Mouse (Mus musculus) liver, embryonic 13.5 days (tissue): Measurements from ENCODE around the gene Lrrfip2. TPM values are rescaled to one million over a fixed set of nuclear protein-coding genes. Genes with fewer than 3 reads are reported as not detected.

Experiments used
- ATAC-seq: fragments of 200-750 bp; cut with Nextera tagmentation; 2 replicates; pipeline ENCODE4 v1.8.0; 2017; ENCODE audit warnings: low read depth, mild to moderate bottlenecking, moderate number of reproducible peaks, moderate library complexity
- DNase-seq: peaks from one replicate; pipeline ENCODE4 v3.0.0; 2022
- H3K27ac ChIP-seq: fragments of 300-500 bp; sonication (generic); 2 replicates; pipeline ENCODE4 v1.5.1; 2015; ENCODE audit warnings: moderate library complexity, mild to moderate bottlenecking, inconsistent platforms
- H3K27me3 ChIP-seq: fragments of 300-500 bp; sonication (generic); 2 replicates; pipeline ENCODE4 v1.6.1; 2015; ENCODE audit warnings: mild to moderate bottlenecking, inconsistent platforms
- H3K36me3 ChIP-seq: fragments of 300-500 bp; sonication (generic); 2 replicates; pipeline ENCODE4 v1.6.1; 2015; ENCODE audit warnings: mild to moderate bottlenecking, inconsistent platforms
- H3K4me1 ChIP-seq: fragments of 300-500 bp; sonication (generic); replicated peaks from 2 replicates; pipeline ENCODE4 v1.6.1; 2015; ENCODE audit warnings: inconsistent platforms
- H3K4me2 ChIP-seq: fragments of 300-500 bp; sonication (generic); 2 replicates; pipeline ENCODE4 v1.6.1; 2015; ENCODE audit warnings: inconsistent platforms, mild to moderate bottlenecking, moderate library complexity
- H3K4me3 ChIP-seq: fragments of 300-500 bp; sonication (generic); replicated peaks from 2 replicates; pipeline ENCODE4 v1.5.1; 2015; ENCODE audit warnings: mild to moderate bottlenecking, inconsistent platforms
- H3K9ac ChIP-seq: fragments of 300-500 bp; sonication (generic); 2 replicates; pipeline ENCODE4 v1.6.1; 2015; ENCODE audit warnings: mild to moderate bottlenecking, inconsistent platforms
- H3K9me3 ChIP-seq: fragments of 300-500 bp; sonication (generic); replicated peaks from 2 replicates; pipeline ENCODE4 v1.6.1; 2016; ENCODE audit warnings: inconsistent platforms
- WGBS: fragments of 180-500 bp; shearing (Covaris S2); methylation state at CpG from one replicate; pipeline ENCODE4 v1.1.7; 2015; ENCODE audit not compliant: insufficient replicate concordance; 5-methylcytosine and 5-hydroxymethylcytosine counted together
- polyA plus RNA-seq: library from polyadenylated mRNA; unstranded; fragments of >200 nt; fragmentation: Nextera tagmentation; extraction: Ambion mirVana; gene quantifications from 2 replicates; pipeline ENCODE4 v1.2.1, GENCODE M21; 2015

The Lrrfip2 gene
- polyA plus RNA-seq, 1 experiment from 2014 or later = 20.8 TPM

- H3K4me1 ChIP-seq = no peaks in the 10 kb centered on the region
- DNase-seq (no peak), ATAC-seq (no peak)
- peaks cover 87% of the 10 kb centered on the region for H3K36me3 ChIP-seq
- no peak overlapping the region for H3K9ac ChIP-seq
- H3K9me3 ChIP-seq = no peaks in the 10 kb centered on the region
- 84% methylated on average over 4 of the region's 4 CpGs for WGBS
- H3K4me3 ChIP-seq = no peak overlapping the region
- no peak overlapping the region for H3K27ac ChIP-seq
- H3K27me3 ChIP-seq = no peaks in the 10 kb centered on the region
- no peak overlapping the region for H3K4me2 ChIP-seq
Measured at GRCm38 (mm10) chr9:111261356-111261755, 144.0 kb downstream of the Lrrfip2 start.

GRCm38 (mm10) chr9:111267998-111268397 lies 150.6 kb downstream of the Lrrfip2 start:
- ATAC-seq = no peak
- no peak for DNase-seq
- H3K27ac ChIP-seq = no peak overlapping the region
- H3K27me3 ChIP-seq = no peaks in the 10 kb centered on the region
- H3K9me3 ChIP-seq = no peaks in the 10 kb centered on the region
- H3K9ac ChIP-seq = no peak overlapping the region
- H3K4me3 ChIP-seq = no peak overlapping the region
- H3K4me1 ChIP-seq = peaks cover 18% of the 10 kb centered on the region
- H3K4me2 ChIP-seq = no peak overlapping the region
- WGBS = 89% methylated on average over 2 of the region's 2 CpGs
- H3K36me3 ChIP-seq = peaks cover 46% of the 10 kb centered on the region

GRCm38 (mm10) chr9:111270606-111271005 lies 153.2 kb downstream of the Lrrfip2 start:
- Histone ChIP-seq H3K4me2 (peak overlapping the region; percentile 78), H3K9ac (peak overlapping the region; percentile 94), H3K27ac (peak overlapping the region; percentile 93), H3K36me3 (peaks cover 32% of the 10 kb centered on the region), H3K4me1 (peaks cover 42% of the 10 kb centered on the region), H3K4me3 (peak overlapping the region; percentile 85), H3K9me3 (no peaks in the 10 kb centered on the region), H3K27me3 (no peaks in the 10 kb centered on the region)
- WGBS = 7% methylated on average over 5 of the region's 5 CpGs
- no peak for DNase-seq
- ATAC-seq = no peak

DNA sequence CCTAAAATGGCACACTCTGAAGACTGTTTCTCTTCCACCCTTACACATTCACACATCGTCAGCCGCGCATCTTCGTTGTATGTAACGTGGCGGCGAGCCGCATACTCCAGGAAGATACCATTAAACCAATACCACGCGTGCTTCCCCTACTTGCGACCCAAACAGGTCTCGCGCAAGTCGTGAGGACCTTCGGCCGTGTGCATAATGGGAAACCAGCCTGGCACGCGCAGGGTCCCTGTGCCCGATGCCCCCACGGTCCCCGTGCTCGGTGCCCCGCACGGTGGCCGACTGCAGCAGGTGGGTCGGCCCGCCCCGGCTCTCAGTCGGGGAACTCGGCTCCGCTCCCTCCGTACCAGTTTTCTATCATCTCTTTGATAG lies 153.7 kb downstream of the Lrrfip2 start:
- Histone ChIP-seq H3K4me2 (peak overlapping the region; percentile 78), H3K9ac (peak overlapping the region; percentile 94), H3K9me3 (no peaks in the 10 kb centered on the region), H3K4me1 (peaks cover 47% of the 10 kb centered on the region), H3K4me3 (peak overlapping the region; percentile 85), H3K36me3 (peaks cover 30% of the 10 kb centered on the region), H3K27ac (peak overlapping the region; percentile 93), H3K27me3 (no peaks in the 10 kb centered on the region)
- ATAC-seq (peak; percentile 32), DNase-seq (no peak)
- WGBS = under 1% methylated on average over 32 of the region's 32 CpGs

DNA sequence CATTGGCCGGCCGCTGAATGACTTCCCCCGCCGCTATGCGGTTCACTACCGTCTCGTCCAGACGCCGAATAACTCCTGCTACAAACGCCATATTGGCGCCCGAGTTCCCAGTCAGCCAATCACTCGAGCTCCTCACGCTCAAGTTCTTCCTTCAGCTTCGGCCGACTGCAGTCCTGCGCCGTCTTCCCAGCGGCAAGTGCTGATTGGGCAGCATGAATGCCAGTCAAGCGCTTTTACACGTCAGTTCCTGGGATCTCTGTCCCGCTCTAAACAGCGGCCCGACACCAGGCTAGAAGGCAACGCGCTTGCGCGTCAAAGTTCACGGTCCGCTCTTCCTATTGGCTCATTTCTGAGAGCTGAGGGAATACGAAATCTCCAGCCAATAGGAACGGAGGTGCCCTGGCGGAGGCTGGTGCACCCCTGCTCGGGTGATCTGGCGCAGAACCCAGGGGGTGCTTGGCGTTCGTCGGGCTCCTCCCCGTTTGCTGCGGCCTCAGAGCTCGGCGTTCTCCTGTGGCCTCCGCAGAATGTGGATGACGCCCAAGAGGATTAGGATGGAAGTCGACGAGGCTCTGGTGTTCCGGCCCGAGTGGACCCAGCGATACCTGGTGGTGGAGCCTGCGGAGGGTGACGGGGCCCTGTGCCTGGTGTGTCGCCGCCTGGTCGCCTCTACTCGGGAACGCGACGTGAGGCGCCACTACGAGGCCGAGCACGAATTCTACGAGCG lies 154.2 kb downstream of the Lrrfip2 start, which contains the start of the genes Mlh1 and Epm2aip1:
Gene Mlh1, minus strand, starts transcription at position 358 of the 727 bp plus-strand sequence.
Gene Epm2aip1, plus strand, starts transcription at position 496 of the 727 bp plus-strand sequence.
- Histone ChIP-seq H3K27ac (peak within 1 kb of the TSS; percentile 98), H3K36me3 (peaks cover 27% of the 10 kb centered on the region), H3K4me2 (peak within 1 kb of the TSS; percentile 78), H3K9me3 (no peaks in the 10 kb centered on the region), H3K9ac (peak within 1 kb of the TSS; percentile 97), H3K4me3 (peak within 1 kb of the TSS; percentile 90), H3K4me1 (peaks cover 52% of the 10 kb centered on the region), H3K27me3 (no peaks in the 10 kb centered on the region)
- ATAC-seq (peak; percentile 96), DNase-seq (peak; percentile 99)
- WGBS = under 1% methylated on average over 64 of the region's 64 CpGs

DNA sequence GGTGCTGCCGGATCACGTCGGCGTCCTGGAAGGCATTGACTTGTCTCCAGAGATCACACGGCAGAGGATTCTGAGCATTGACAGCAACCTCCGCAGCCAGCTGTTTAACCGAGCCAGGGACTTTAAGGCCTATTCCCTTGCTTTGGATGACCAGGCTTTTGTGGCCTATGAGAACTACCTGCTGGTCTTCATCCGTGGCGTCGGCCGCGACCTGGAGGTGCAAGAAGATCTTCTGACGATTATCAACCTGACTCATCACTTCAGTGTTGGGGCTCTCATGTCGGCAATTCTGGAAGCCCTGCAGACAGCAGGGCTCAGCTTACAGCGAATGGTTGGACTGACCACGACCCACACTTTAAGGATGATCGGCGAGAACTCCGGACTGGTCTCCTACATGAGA lies 155.0 kb downstream of the Lrrfip2 start:
- no peak for ATAC-seq
- peaks cover 23% of the 10 kb centered on the region for H3K36me3 ChIP-seq
- peak overlapping the region; percentile 90 for H3K4me3 ChIP-seq
- no peaks in the 10 kb centered on the region for H3K9me3 ChIP-seq
- peak overlapping the region; percentile 98 for H3K27ac ChIP-seq
- H3K4me1 ChIP-seq = peaks cover 57% of the 10 kb centered on the region
- peak overlapping the region; percentile 77 for H3K4me2 ChIP-seq
- WGBS = 10% methylated on average over 19 of the region's 19 CpGs
- peak; percentile 38 for DNase-seq
- H3K9ac ChIP-seq = peak overlapping the region; percentile 97
- no peaks in the 10 kb centered on the region for H3K27me3 ChIP-seq

DNA sequence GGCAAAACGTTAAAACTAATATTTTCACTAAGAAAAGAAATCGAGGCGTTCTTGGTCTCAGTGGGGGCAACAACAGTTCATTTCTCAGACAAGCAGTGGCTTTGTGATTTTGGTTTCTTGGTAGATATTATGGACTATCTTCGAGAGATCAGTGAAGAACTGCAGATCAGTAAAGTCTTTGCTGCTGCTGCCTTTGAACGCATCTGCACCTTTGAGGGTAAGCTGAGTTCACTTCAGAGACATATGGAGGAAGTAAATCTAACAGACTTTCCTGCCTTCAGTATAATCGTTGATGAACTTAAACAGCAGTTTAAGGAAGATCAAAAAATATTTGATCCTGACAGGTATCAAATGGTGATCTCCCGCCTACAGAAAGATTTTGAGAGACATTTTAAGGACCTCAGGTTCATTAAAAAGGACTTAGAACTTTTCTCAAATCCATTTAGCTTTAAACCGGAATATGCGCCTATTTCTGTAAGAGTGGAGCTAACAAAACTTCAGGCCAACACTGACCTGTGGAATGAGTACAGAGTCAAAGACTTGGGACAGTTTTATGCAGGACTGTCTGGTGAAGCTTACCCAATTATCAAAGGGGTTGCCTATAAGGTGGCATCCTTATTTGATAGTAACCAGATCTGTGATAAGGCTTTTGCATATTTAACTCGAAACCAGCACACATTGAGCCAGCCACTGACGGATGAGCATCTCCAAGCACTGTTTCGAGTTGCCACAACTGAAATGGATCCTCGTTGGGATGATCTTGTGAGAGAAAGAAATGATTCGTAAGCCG lies 155.8 kb downstream of the Lrrfip2 start:
- Histone ChIP-seq H3K27me3 (no peaks in the 10 kb centered on the region), H3K4me2 (peak overlapping the region; percentile 77), H3K4me3 (peak overlapping the region; percentile 90), H3K27ac (peak overlapping the region; percentile 98), H3K9me3 (no peaks in the 10 kb centered on the region), H3K9ac (peak overlapping the region; percentile 97), H3K36me3 (peaks cover 20% of the 10 kb centered on the region), H3K4me1 (peaks cover 57% of the 10 kb centered on the region)
- ATAC-seq (no peak), DNase-seq (no peak)
- 56% methylated on average over 15 of the region's 15 CpGs for WGBS

DNA sequence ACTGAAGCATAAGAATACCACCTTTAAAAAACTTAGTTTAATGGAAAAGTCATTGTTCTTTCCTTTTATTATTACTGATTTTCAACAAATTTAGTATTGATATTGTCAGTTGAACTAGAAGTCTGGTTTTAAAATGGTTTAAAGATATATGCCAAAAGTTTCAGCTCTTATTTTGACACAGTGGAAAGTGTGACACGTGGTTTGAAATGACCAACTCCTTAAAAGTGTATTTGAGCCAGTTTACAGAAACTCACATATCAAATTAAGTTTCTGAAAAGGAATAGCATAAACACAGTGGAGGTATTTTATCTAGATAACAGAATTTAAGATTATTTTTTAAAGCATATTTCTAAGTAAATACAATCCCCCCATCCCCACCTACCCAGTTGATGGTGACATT lies 156.6 kb downstream of the Lrrfip2 start:
- DNase-seq (no peak), ATAC-seq (no peak)
- H3K9me3 ChIP-seq = no peaks in the 10 kb centered on the region
- H3K4me2 ChIP-seq = peak overlapping the region; percentile 77
- H3K27ac ChIP-seq = no peak overlapping the region
- no peaks in the 10 kb centered on the region for H3K27me3 ChIP-seq
- peak overlapping the region; percentile 90 for H3K4me3 ChIP-seq
- peaks cover 57% of the 10 kb centered on the region for H3K4me1 ChIP-seq
- peak overlapping the region; percentile 97; the same call in 1 of the 2 replicates for H3K9ac ChIP-seq
- H3K36me3 ChIP-seq = peaks cover 28% of the 10 kb centered on the region
- 76% methylated on average over 1 of the region's 1 CpGs for WGBS

GRCm38 (mm10) chr9:111275156-111275555 lies 157.8 kb downstream of the Lrrfip2 start:
- Histone ChIP-seq H3K4me1 (peaks cover 48% of the 10 kb centered on the region), H3K9ac (peak overlapping the region; percentile 2; the same call in 1 of the 2 replicates), H3K27ac (no peak overlapping the region), H3K4me3 (peak overlapping the region; percentile 37), H3K4me2 (peak overlapping the region; percentile 51), H3K9me3 (no peaks in the 10 kb centered on the region), H3K36me3 (peaks cover 36% of the 10 kb centered on the region), H3K27me3 (no peaks in the 10 kb centered on the region)
- no peak for DNase-seq
- WGBS = 28% methylated on average over 1 of the region's 1 CpGs
- no peak for ATAC-seq
